Mouse (Mus musculus) bone marrow macrophage, adult 2 months (primary cell): ENCODE measurements around the gene Wnt1. TPM values are rescaled to one million over a fixed set of nuclear protein-coding genes. Genes with fewer than 3 reads are reported as not detected.

Experiments used
- H3K27ac ChIP-seq: 2 replicates; pipeline ENCODE4 v1.5.1; 2012; ENCODE audit warnings: low read depth, low read length; ENCODE audit not compliant: insufficient read depth
- H3K4me1 ChIP-seq: 2 replicates; pipeline ENCODE4 v1.6.1; 2012; ENCODE audit warnings: low read length; ENCODE audit not compliant: control insufficient read depth, insufficient read depth
- H3K4me3 ChIP-seq: 2 replicates; pipeline ENCODE4 v1.5.1; 2012; ENCODE audit warnings: mild to moderate bottlenecking, low read length, moderate library complexity; ENCODE audit not compliant: insufficient read depth
- CTCF ChIP-seq: IDR thresholded peaks from 2 replicates; pipeline ENCODE4 v1.5.1; 2012; ENCODE audit warnings: low read depth, mild to moderate bottlenecking, low read length, moderate library complexity
- POLR2A ChIP-seq: IDR thresholded peaks from 2 replicates; pipeline ENCODE4 v1.6.1; 2012; ENCODE audit warnings: mild to moderate bottlenecking, low read depth, low read length, borderline replicate concordance
- polyA plus RNA-seq: library from polyadenylated mRNA; stranded (reverse); fragments of >200 nt; gene quantifications from 2 replicates; pipeline ENCODE4 v1.2.4, GENCODE M21; 2012; ENCODE audit not compliant: missing spikeins, insufficient read depth, insufficient read length

The Wnt1 gene
- polyA plus RNA-seq, 1 experiment = not detected

- Histone ChIP-seq H3K4me3 (no peak overlapping the region), H3K27ac (no peak overlapping the region)
- TF ChIP-seq CTCF = peak; percentile 45; the same call in 1 of the 2 replicates
- no peak for TF ChIP-seq POLR2A
Observed at GRCm38 (mm10) chr15:98821403-98821802, 31.7 kb downstream of the Wnt1 start.

GRCm38 (mm10) chr15:98822147-98822546, 32.5 kb downstream of the Wnt1 start:
- Histone ChIP-seq H3K27ac (no peak overlapping the region), H3K4me1 (no peaks in the 10 kb centered on the region), H3K4me3 (no peak overlapping the region)
- TF ChIP-seq POLR2A (no peak), CTCF (no peak)

More at GRCm38 (mm10) chr15:98821403-98821802, 31.7 kb downstream of the Wnt1 start:
- no peaks in the 10 kb centered on the region for H3K4me1 ChIP-seq

GRCm38 (mm10) chr15:98823434-98823833, 33.8 kb downstream of the Wnt1 start:
- Histone ChIP-seq H3K27ac (no peak overlapping the region), H3K4me1 (no peaks in the 10 kb centered on the region), H3K4me3 (no peak overlapping the region)
- TF ChIP-seq CTCF (peak; percentile 36; the same call in 1 of the 2 replicates), POLR2A (no peak)

GRCm38 (mm10) chr15:98827611-98828011, 38.0 kb downstream of the Wnt1 start:
- H3K4me1 ChIP-seq = peaks cover 14% of the 10 kb centered on the region; the same call in 1 of the 2 replicates
- H3K27ac ChIP-seq = no peak overlapping the region
- TF ChIP-seq POLR2A = no peak
- no peak for TF ChIP-seq CTCF
- H3K4me3 ChIP-seq = no peak overlapping the region

GRCm38 (mm10) chr15:98830736-98831683, 41.4 kb downstream of the Wnt1 start, which contains the start of gene Prkag1:
Prkag1 (minus strand) TSS chr15:98831521.
- H3K4me1 ChIP-seq = peaks cover 15% of the 10 kb centered on the region; the same call in 1 of the 2 replicates
- TF ChIP-seq CTCF = peak; percentile 2; the same call in 1 of the 2 replicates
- peak; percentile 75; the same call in 1 of the 2 replicates for TF ChIP-seq POLR2A
- H3K27ac ChIP-seq = peak within 1 kb of the TSS; percentile 85
- H3K4me3 ChIP-seq = peak within 1 kb of the TSS; percentile 98

- peaks cover 15% of the 10 kb centered on the region; the same call in 1 of the 2 replicates for H3K4me1 ChIP-seq
- peak overlapping the region; percentile 47 for H3K4me3 ChIP-seq
- peak overlapping the region; percentile 85 for H3K27ac ChIP-seq
- no peak for TF ChIP-seq CTCF
- no peak for TF ChIP-seq POLR2A
Observed at GRCm38 (mm10) chr15:98831684-98832035, 42.0 kb downstream of the Wnt1 start.

GRCm38 (mm10) chr15:98832161-98833058, 42.8 kb downstream of the Wnt1 start:
- H3K27ac ChIP-seq = peak overlapping the region; percentile 77
- H3K4me3 ChIP-seq = peak overlapping the region; percentile 30
- TF ChIP-seq POLR2A = no peak
- TF ChIP-seq CTCF = no peak
- peaks cover 15% of the 10 kb centered on the region; the same call in 1 of the 2 replicates for H3K4me1 ChIP-seq

GRCm38 (mm10) chr15:98833281-98833680, 43.6 kb downstream of the Wnt1 start:
- no peak for TF ChIP-seq CTCF
- no peak for TF ChIP-seq POLR2A
- Histone ChIP-seq H3K4me1 (peaks cover 15% of the 10 kb centered on the region; the same call in 1 of the 2 replicates), H3K27ac (no peak overlapping the region), H3K4me3 (no peak overlapping the region)

- H3K4me3 ChIP-seq = no peak overlapping the region
- TF ChIP-seq CTCF = no peak
- TF ChIP-seq POLR2A = no peak
- peaks cover 14% of the 10 kb centered on the region; the same call in 1 of the 2 replicates for H3K4me1 ChIP-seq
- H3K27ac ChIP-seq = no peak overlapping the region
Observed at GRCm38 (mm10) chr15:98834059-98834458, 44.4 kb downstream of the Wnt1 start.
